Mouse (Mus musculus) brain, embryonic 14.5 days (tissue): ENCODE measurements around the gene Tmem200b. TPM values are rescaled to one million over a fixed set of nuclear protein-coding genes. Genes with fewer than 3 reads are reported as not detected.

Source experiments
- DNase-seq: peaks from one replicate; pipeline ENCODE4 v3.0.0-alpha.2; 2011; ENCODE audit warnings: low read depth
- CTCF ChIP-seq: fragments of 200-500 bp; IDR thresholded peaks from 2 replicates; pipeline ENCODE4 v1.5.1; 2012; ENCODE audit warnings: inconsistent platforms, mild to moderate bottlenecking, moderate library complexity, borderline replicate concordance; ENCODE audit not compliant: insufficient read depth, insufficient read length; ENCODE audit errors: extremely low read depth
- POLR2A ChIP-seq: fragments of 200-500 bp; IDR thresholded peaks from 2 replicates; pipeline ENCODE4 v1.6.1; 2012; ENCODE audit warnings: mild to moderate bottlenecking, inconsistent platforms, borderline replicate concordance; ENCODE audit not compliant: poor library complexity, insufficient read depth, insufficient read length, severe bottlenecking; ENCODE audit errors: extremely low read depth
- polyA plus RNA-seq: library from polyadenylated mRNA; depleted of rRNA; stranded (reverse); fragments of >200 nt; gene quantifications from 2 replicates; pipeline ENCODE4 v1.2.3, GENCODE M21; 2012

Tmem200b gene
- polyA plus RNA-seq, 1 experiment: 1.0 TPM

DNA sequence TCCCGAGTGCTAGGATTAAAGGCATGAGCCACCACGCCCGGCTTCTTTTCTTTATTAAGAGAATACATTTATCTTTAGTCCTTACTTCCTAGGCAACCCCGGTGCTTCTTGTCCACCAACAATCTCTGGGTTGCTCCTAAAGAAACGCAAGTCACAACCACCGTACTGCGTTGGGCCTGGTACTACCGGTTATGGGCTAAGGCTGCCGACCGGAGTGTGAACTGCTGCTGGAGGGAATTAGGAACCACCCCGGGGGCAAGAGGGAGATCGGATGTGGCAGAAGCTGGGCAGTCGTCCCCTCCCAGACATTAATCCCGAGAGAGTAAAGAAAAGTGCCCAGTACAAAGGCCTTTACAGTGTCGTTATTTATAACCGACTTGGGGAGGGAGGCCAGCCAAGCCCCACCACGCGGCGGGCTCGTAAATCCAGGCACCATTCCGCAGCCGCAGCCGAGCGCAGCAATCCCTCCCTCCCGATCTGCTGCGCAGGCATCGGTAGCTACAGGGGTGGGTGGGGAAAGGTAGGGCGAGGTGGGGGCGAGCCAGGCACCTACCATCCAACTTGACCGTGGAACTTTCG lies 6.6 kb upstream of the Tmem200b start:
- TF ChIP-seq CTCF (no peak), POLR2A (no peak)
- DNase-seq: peak; percentile 68

GRCm38 (mm10) chr4:131915821-131916328 lies 5.7 kb upstream of the Tmem200b start:
- no peak for DNase-seq
- TF ChIP-seq POLR2A (no peak), CTCF (no peak)

DNA sequence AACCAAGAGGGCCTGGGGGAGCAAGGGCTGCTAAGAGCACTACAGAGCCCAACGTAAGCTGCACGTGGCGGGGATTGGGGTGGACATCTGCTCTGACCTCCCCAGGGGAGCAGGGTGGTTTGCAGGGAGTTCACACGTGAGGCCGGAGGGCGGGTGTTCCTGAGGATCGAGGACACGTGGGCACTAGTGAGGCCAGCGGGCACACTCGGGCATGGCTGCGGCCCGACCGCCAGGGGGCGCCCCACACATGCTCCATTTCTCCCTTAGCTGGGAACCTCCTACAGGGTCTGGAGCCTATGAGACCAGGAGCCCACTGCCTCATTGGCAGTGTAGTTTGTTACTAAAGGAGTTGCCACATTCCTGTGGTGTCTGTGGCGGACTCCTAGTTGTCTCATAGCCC lies 5.1 kb upstream of the Tmem200b start:
- peak; percentile 77 for TF ChIP-seq CTCF
- TF ChIP-seq POLR2A: no peak
- DNase-seq: peak; percentile 41

GRCm38 (mm10) chr4:131917010-131917555 lies 4.5 kb upstream of the Tmem200b start:
- no peak for DNase-seq
- TF ChIP-seq POLR2A (no peak), CTCF (no peak)

- no peak for TF ChIP-seq POLR2A
- TF ChIP-seq CTCF: no peak
Measured at GRCm38 (mm10) chr4:131918026-131918533, 3.5 kb upstream of the Tmem200b start.

DNA sequence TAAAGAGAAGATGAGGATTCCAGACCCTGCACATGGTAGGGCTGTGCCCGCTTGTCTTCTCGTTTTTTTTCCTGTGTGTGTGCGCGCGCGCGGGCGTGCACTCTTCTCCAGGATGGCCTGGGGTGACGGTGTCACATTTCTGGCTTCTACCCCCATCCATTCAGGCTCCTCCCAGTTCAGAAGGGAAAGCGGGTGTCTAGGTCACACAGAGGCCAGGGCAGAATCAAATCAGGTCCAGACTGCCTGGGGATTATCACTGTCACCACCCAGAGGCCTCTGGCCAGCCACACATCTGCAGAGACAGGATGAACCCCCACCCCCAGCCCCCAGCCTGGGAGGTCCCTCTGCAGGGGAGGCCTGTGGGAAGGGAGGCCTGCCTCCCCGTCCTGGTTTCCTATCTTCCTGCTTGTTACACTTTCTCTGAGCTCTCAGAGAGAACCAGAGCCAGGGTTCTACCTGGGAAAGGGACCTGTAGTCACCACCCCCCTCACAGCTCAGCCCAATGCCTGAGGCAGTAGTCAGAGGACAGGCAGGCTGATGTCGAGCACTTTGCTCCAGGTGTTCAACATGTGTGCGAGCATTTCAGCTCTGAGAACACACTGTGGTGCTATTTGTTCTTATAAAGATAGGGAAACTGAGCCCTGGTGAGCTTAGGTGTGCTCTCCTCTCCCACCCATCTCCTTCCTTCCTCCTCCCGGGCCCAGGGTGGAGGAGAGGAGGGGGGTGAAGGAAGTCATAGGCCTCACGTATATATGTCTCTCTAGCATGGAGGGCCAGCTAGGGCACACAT lies 2.7 kb upstream of the Tmem200b start:
- TF ChIP-seq CTCF (no peak), POLR2A (no peak)
- no peak for DNase-seq

More at GRCm38 (mm10) chr4:131918026-131918533, 3.5 kb upstream of the Tmem200b start:
- no peak for DNase-seq

GRCm38 (mm10) chr4:131919506-131920140 lies 1.9 kb upstream of the Tmem200b start:
- TF ChIP-seq POLR2A (no peak), CTCF (no peak)

GRCm38 (mm10) chr4:131920141-131920594 lies 1.4 kb upstream of the Tmem200b start:
- peak; percentile 40 for DNase-seq
- TF ChIP-seq POLR2A: no peak
- TF ChIP-seq CTCF: no peak

More at GRCm38 (mm10) chr4:131919506-131920140, 1.9 kb upstream of the Tmem200b start:
- no peak for DNase-seq

DNA sequence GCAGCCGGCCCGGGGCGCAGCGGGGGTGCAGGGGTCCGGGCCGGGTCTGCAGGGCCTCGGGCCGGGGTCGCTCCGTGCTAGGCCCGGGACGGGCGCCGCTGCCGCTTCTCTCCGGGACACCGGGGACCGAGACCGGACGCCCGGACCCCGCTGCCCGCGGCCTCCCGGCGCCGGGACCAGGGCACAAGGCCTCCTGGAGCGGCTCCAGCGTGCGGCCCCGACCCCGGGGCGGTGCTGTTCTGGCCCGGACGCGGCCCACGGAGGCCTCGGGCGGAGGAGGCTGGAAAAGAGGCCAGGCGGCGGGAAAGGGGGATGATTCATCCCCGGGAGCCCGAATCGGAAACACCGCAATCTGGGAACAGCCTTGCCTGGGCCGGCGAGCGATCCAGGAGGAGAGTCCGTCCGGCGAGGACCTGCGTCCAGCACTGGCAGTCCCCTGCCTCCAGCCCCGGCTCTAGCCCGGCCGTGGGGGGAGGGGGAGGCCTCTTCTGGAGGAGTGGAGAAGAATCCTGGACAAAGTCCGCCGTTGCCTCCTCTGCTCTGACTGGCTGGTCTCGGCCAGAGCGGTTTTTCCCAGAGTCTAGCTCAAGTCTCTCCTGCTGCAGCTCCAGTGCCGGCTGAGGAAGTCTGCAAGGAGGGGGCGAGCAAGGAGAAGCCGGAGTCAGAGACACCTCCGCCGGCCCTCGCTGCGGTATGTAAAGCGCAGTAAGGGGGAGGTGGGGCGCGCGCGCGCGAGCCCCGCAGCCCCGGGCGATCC lies 798 bp upstream of the Tmem200b start:
- TF ChIP-seq POLR2A: no peak
- TF ChIP-seq CTCF: no peak
- peak; percentile 29 for DNase-seq

GRCm38 (mm10) chr4:131922404-131922803 lies 833 bp downstream of the Tmem200b start:
- TF ChIP-seq CTCF (no peak), POLR2A (no peak)
- DNase-seq: no peak
